ENCODE assay signal across 27 mouse cellular contexts in the genomic region with DNA sequence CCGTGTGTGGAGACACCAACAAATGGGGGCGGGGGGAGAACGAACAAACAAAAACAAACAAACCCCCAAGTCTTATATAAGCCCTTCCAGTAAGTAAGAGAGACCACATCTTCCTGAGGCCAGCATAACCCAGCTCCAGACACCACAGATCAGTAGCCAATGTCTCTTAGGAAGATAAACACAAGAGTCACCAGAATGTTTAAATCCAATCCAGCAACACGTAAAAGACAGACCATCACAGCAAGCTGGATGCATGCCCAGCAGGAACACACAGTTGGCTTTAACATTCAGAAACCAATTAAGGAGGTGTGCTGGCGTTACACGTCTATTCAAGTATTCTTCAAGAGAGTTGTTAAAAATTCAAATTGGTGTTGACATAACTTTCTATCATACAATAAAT. TPM values are rescaled to one million over a fixed set of nuclear protein-coding genes. Genes with fewer than 3 reads are reported as not detected.
DNase-seq lines count a peak whose midpoint lies in the region; ATAC-seq lines count a peak whose summit lies in the region.
"Had no signal": no experiment of that assay in that cellular context is flagged by ENCODE, and none has a peak within 500 bp of the region (broad histone marks: within the 10 kb centered on the region; RNA-seq: fewer than 3 reads in every experiment).

No protein-coding gene starts in this region.

- no peaks in the 10 kb centered on the region for H3K36me3 ChIP-seq in forebrain, embryonic 14.5 days (ENCODE audit: control insufficient read depth, insufficient read depth, low read length)
- no peaks in the 10 kb centered on the region for H3K36me3 ChIP-seq in forebrain, embryonic 12.5 days (replicated peaks)
- no peaks in the 10 kb centered on the region for H3K36me3 ChIP-seq in heart, embryonic 16.5 days (ENCODE audit: control insufficient read depth, insufficient read depth)
- H3K36me3 ChIP-seq: liver, embryonic 12.5 days; midbrain, embryonic 12.5 days; neural tube, embryonic 12.5 days had no signal

- no peak overlapping the region for H3K4me2 ChIP-seq in forebrain, embryonic 14.5 days (ENCODE audit: low read length)
- H3K4me2 ChIP-seq in forebrain, embryonic 12.5 days = no peak overlapping the region
- H3K4me2 ChIP-seq in heart, embryonic 16.5 days (ENCODE audit: low read depth, low read length) = no peak overlapping the region
- H3K4me2 ChIP-seq: heart, embryonic 11.5 days; hindbrain, embryonic 14.5 days; liver, embryonic 12.5 days; midbrain, embryonic 12.5 days; neural tube, embryonic 12.5 days had no signal

- H3K27me3 ChIP-seq in forebrain, embryonic 14.5 days (replicated peaks; ENCODE audit: control insufficient read depth, insufficient read depth, low read length) = no peaks in the 10 kb centered on the region
- H3K27me3 ChIP-seq in forebrain, embryonic 12.5 days = no peaks in the 10 kb centered on the region
- H3K27me3 ChIP-seq in heart, embryonic 16.5 days (ENCODE audit: control insufficient read depth, insufficient read depth, low read length) = no peaks in the 10 kb centered on the region; the same call in 1 of the 2 replicates
- H3K27me3 ChIP-seq: liver, embryonic 12.5 days; midbrain, embryonic 12.5 days; neural tube, embryonic 12.5 days had no signal

- 55% methylated on average over 6 of the region's 6 CpGs for WGBS in forebrain, embryonic 14.5 days
- 73% methylated on average over 6 of the region's 6 CpGs for WGBS in forebrain, embryonic 12.5 days
- WGBS in heart, embryonic 16.5 days = 55% methylated on average over 6 of the region's 6 CpGs

- intact Hi-C loops in heart, postnatal 25 days (cut with DNase I) = no loop called here

- no peak overlapping the region for H3K9ac ChIP-seq in forebrain, embryonic 14.5 days (ENCODE audit: low read length)
- H3K9ac ChIP-seq in forebrain, embryonic 12.5 days = no peak overlapping the region
- no peak overlapping the region for H3K9ac ChIP-seq in heart, embryonic 16.5 days (ENCODE audit: low read length)
- H3K9ac ChIP-seq: hindbrain, embryonic 14.5 days; liver, embryonic 12.5 days; liver, postnatal 0 days; midbrain, embryonic 12.5 days; neural tube, embryonic 12.5 days had no signal

- no peak overlapping the region; the same call in 1 of the 2 replicates for H3K27ac ChIP-seq in forebrain, embryonic 14.5 days (ENCODE audit: low read depth, low read length)
- H3K27ac ChIP-seq in forebrain, embryonic 12.5 days = no peak overlapping the region
- H3K27ac ChIP-seq in heart, embryonic 16.5 days (ENCODE audit: low read length) = peak overlapping the region; percentile 9; the same call in 1 of the 2 replicates
- H3K27ac ChIP-seq: hindbrain, embryonic 14.5 days; liver, embryonic 12.5 days; midbrain, embryonic 12.5 days; neural tube, embryonic 12.5 days had no signal

- H3K9me3 ChIP-seq in forebrain, embryonic 14.5 days (replicated peaks; ENCODE audit: control insufficient read depth, low read length) = no peaks in the 10 kb centered on the region
- H3K9me3 ChIP-seq in forebrain, embryonic 12.5 days = no peaks in the 10 kb centered on the region
- H3K9me3 ChIP-seq in heart, embryonic 16.5 days (replicated peaks; ENCODE audit: control insufficient read depth, low read length) = no peaks in the 10 kb centered on the region
- H3K9me3 ChIP-seq: liver, embryonic 12.5 days; megakaryocyte, embryonic 14.5 days; midbrain, embryonic 12.5 days; neural tube, embryonic 12.5 days had no signal

- H3K4me3 ChIP-seq in forebrain, embryonic 14.5 days (ENCODE audit: low read depth, low read length) = no peak overlapping the region
- no peak overlapping the region for H3K4me3 ChIP-seq in forebrain, embryonic 12.5 days (replicated peaks)
- H3K4me3 ChIP-seq in heart, embryonic 16.5 days (ENCODE audit: low read length) = no peak overlapping the region
- H3K4me3 ChIP-seq: liver, embryonic 12.5 days; megakaryocyte, embryonic 14.5 days; midbrain, embryonic 12.5 days; myocyte; neural tube, embryonic 12.5 days had no signal

- DNase-seq in forebrain, embryonic 14.5 days (ENCODE audit: low spot score) = peak; percentile 61
- no peak for DNase-seq in heart, postnatal 25 days (ENCODE audit: low spot score)
- DNase-seq in lung, postnatal 10 days = peak; percentile 21
- DNase-seq in lung, adult 18-20 months = no peak
- DNase-seq: adrenal gland, postnatal 25 days; cerebellum, postnatal 14 days; gastrocnemius, postnatal 25 days; heart, adult 18-20 months; kidney, adult 9 months; kidney, postnatal 10 days; layer of hippocampus, postnatal 36 days; left cerebral cortex, postnatal 4 days; liver, postnatal 0 days; right cerebral cortex, adult 18-20 months; thymus, adult 2 months; thymus, postnatal 36 days had no signal

- H3K4me1 ChIP-seq in forebrain, embryonic 14.5 days (ENCODE audit: control insufficient read depth, insufficient read depth, low read length) = peaks cover 3% of the 10 kb centered on the region
- H3K4me1 ChIP-seq in forebrain, embryonic 12.5 days = peaks cover 6% of the 10 kb centered on the region; the same call in 1 of the 2 replicates
- peaks cover 17% of the 10 kb centered on the region for H3K4me1 ChIP-seq in heart, embryonic 16.5 days (ENCODE audit: control insufficient read depth, insufficient read depth, low read length)
- H3K4me1 ChIP-seq: liver, embryonic 12.5 days; neural tube, embryonic 12.5 days had no signal

- ATAC-seq in forebrain, embryonic 14.5 days = no peak
- no peak for ATAC-seq in forebrain, embryonic 12.5 days (ENCODE audit: low FRiP score)
- ATAC-seq in heart, embryonic 16.5 days (replicated peaks; ENCODE audit: extremely low read depth, insufficient read depth, low FRiP score) = no peak
- no peak for ATAC-seq in CD4-positive, CD25-positive, alpha-beta regulatory T cell, adult 4 months
- ATAC-seq: intestine, postnatal 0 days; liver, embryonic 12.5 days; liver, postnatal 0 days had no signal

RNA-seq across cellular contexts. Expression of gene Adarb1, which starts 50.1 kb away (rescaled TPM):
- 7.8 and 10.3 TPM in 2 replicates for polyA plus RNA-seq in forebrain, embryonic 14.5 days (2014; fragmentation: Nextera tagmentation; extraction: Ambion mirVana)
- polyA plus RNA-seq in forebrain, embryonic 12.5 days (2016; fragmentation: Nextera tagmentation; extraction: Ambion mirVana) = 8.3 and 8.4 TPM in 2 replicates
- polyA plus RNA-seq in heart, embryonic 16.5 days (2015; fragmentation: Nextera tagmentation; extraction: Ambion mirVana) = 11.7 and 15.3 TPM in 2 replicates
- 10 to 100 TPM; 16.7 to 19.7 TPM for total RNA-seq in heart, postnatal 25 days (2021)
- 1 to 10 TPM in 1 of 2 experiments, under 1 TPM in 1; 0.74 to 1.2 TPM for polyA plus RNA-seq in CD4-positive, CD25-positive, alpha-beta regulatory T cell, adult 4 months (2017; shearing (Covaris generic))

Comparison
In these comparisons a context has a peak if more than half of its experiments do, and no peak if none do; other contexts are left out.
1. DNase-seq: peak in forebrain, embryonic 14.5 days (single experiment) and lung, postnatal 10 days (single experiment); none in heart, postnatal 25 days (single experiment) and lung, adult 18-20 months (0 of 2).